Mouse (Mus musculus) adrenal gland, postnatal 14 days (tissue): ENCODE data around the gene Tcerg1l. TPM values are rescaled to one million over a fixed set of nuclear protein-coding genes. Genes with fewer than 3 reads are reported as not detected.
A peak's percentile ranks its signal among the peaks of the same experiment; 100 is the strongest.

Source experiments
- DNase-seq: peaks from one replicate; pipeline ENCODE4 v3.0.0; 2021; ENCODE audit warnings: mixed read lengths
- long read RNA-seq, 2 experiments: library from polyadenylated mRNA; stranded (forward); transcript quantifications; one replicate each; pipeline ENCODE4 v2.0.0; 2021
- total RNA-seq: library from RNA; stranded (reverse); gene quantifications from 2 replicates; pipeline ENCODE4 v1.2.3, GENCODE M21; 2021

Gene Tcerg1l
- total RNA-seq: 0.22 and 0.90 TPM in 2 replicates
- long read RNA-seq, experiment 1: 0 reads
- long read RNA-seq, experiment 2: 0 reads

DNA sequence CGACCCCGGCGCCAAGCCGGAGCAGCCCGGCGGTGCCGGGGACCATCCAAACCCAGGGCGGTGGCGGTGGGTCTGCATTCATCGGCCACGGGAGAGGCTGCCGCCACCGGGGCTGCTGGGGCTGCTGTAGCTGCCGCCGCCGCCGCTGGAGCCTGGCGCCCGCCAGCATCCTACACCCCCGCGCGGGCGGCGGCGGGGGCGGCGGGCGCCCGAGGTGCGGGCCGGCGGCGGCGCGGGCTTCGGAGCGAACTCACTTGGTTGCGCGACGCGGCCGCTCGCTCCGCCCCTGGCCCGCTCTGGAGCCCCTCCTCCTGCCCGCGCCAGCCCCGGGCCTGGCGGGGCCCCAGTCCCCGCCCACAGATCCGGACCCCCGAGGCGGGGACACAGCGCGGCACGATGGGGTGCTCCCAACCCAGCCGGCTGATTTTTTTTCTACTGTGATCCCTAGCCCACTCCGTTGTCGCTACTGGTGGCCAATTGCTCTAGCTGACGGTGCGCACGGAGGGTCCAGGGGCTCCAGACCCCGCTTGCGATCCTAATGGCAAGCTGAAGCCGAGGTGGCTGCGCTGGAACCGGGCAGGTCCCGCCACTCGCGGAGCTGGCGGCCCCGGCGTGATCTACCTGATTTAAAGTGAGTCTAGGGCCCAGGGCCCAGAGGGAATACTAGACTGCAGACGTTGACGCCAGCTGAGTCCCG lies at the start of gene Tcerg1l:
Tcerg1l (minus strand) TSS at position 246 of the 697 bp plus-strand sequence.
- DNase-seq: no peak

DNA sequence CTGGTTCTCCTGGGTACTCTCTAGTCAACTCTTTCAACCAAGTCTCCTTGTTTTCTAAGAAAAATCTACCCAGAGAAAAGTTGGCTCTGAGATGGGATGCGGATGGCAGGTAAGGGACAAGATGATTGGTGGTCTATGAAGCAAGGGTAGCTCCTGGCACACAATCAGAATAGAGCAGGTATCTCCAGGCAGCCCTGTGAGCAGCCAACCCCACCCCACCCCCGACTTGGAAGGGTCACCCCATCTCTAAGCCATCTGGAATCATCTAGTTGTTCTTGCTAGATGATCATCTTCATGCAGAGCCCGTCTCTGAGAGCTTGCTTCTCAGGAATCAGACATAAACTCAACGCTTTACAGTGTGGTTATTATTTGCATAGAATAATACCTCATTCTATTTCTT lies 44.6 kb upstream of the Tcerg1l start:
- no peak for DNase-seq

DNA sequence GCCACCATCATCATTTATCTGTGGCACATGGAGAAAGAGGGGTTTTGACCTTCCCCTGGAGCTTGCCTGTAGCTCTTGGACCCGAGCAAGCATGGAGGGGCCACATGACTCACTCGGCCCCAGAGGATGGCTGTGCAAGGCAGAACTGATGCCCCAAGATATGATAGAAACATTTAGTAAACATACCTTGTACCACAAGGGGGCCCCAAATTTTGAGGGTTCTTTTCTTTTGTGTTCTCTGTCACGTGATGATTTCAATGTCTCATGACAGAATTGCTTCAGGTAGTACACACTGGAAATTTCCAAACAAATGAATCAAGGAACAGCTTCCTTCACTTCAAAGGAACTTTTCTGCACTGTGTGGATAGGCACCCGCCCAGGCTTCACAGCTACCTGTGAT lies 35.0 kb upstream of the Tcerg1l start:
- DNase-seq: no peak

DNA sequence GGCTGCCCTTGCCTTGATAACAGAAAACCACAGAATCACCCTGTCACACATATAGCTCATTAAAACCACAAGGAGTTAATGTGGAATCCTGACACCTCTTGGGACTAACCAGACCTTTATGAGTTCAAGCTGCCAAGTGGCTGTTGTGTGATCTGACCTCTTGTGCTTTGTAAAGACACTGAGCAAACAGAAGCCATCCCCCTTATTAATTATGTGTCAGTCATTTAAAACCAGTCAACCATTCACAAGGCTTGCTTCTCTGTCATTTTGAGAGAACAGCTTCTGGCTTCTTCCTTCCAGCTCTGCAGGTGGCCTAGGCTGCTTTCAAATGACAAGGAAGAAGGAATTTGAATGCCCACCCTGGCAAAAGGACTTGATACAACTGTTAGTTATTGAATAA lies 33.9 kb upstream of the Tcerg1l start:
- no peak for DNase-seq

DNA sequence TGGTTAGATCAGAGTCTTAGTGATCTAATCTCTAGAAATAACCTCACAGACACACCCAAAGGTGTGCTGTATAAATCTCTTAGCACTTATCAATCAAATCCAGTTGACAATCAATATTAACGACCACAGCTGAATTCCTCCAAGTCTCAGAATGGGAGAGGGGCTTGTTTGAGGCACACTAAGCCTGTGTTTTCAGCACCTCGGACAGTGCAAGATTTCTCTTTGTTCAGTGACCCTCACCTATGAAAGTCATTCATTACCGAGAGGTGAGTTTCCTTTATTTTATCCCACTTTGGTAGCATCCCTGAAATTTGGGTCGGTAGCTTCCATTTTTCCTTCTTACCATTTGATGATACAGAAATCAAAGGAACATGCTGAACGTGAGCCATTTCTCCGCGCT lies 32.4 kb upstream of the Tcerg1l start:
- DNase-seq: no peak

DNA sequence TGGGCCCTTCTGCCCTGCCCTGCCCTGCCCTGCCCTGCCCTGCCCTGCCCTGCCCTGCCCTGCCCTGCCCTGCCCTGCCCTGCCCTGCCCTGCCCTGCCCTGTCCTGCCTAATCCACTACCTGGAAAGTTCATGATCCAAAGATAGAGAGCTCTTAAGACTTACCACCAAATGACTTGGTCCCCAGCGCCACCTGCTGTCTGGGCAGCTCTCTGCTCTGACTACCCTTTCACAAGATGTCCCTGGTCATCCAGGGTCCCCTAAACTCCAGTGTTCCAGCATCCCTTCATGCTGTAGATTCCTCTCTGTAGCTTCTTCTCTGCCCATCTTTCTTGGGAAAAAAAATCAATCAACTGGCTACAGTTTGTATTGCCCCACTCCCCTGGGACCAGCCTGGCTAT lies 31.3 kb upstream of the Tcerg1l start:
- peak; percentile 51 for DNase-seq

DNA sequence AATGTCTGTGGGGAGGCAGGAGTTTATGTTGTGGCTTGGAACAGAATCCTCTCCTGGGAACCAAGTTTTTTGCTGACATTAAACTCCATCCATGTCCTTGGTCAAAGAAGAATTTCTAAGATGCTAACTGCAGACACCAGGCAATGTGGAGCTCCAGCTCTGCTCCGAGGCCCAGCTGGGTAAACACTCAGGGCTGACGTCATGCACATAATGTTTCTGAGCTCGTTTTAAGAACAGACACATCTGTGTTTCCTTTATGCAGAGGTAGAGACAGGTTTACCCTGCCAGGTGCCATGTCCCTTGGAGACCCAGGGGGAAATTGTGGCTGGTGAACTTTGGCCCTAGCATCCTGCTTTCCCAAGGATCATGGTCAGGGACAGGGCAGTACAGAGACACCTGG lies 29.9 kb upstream of the Tcerg1l start:
- no peak for DNase-seq

DNA sequence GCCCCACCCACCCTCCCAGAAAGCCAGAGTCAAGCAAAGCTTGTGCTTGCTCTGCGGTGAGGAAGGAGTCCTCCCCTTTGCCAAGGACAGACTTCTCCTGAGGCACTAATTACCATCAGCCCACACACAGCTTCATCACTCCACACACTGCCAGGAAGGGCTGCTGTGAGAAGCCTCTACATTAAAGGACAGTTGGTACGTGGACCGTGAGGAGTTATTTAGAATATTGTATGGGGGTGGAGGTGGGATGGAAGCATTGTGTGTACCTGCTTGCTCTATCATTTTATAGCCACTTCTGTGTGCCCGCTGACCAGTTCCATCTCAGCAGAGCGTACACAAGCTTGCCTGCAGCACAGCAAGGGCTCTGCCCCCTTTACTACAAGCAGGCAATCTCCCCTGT lies 16.0 kb upstream of the Tcerg1l start:
- DNase-seq: no peak

DNA sequence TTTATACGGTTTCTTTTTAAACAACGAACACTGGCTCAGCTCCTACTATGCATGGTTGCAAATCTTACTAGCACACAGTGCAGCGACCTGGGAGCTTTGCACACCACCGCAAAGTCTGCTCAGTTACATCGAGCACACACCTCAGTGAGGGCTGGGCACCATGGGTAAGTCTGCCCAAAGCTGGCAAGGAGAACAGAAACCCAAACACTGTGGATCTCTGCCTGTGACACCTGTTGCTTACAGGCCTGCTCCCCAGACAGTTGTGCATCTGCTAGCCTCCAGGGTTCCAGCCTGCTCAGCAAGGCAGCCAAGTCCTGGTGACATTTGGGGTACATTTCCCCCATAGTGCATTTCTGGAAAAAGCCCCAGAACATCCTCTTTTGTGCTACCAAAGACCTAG lies 4.1 kb upstream of the Tcerg1l start:
- DNase-seq: no peak

DNA sequence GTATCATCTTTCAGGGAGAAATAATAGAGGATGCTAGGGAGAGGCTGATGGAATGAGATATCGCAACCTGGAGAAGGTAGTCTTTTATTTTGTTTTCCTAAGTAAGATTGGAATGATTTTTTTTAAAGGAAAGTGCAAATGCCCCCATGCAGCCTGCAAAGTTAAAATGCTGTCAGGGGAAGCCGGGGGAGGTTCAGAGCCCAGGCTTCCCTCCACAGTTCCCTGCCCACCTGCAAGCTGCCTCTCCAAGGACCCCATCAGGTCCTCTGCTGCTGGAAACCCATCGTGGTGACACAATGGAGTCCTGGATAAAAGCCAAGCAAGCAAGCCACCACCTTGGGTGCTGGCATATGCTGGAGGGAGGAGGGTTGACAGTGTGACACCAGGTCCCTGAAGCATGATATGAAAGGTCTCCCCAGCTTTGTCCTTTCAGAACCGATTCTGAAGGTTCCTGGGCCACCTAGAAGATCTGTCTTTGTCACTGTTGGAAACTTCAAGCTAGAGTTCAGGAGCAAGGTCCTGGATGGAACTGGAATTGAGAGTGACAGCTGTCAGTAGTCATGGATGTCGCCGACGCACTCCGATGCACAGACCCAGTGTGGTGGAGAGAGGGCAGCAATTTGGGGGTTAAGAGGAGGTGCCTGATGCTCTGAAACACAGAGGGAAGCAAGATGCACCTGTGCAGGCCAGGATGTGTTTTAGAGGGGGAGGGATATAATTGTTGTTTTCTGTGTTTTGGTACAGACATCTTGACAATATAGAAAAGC lies 3.2 kb upstream of the Tcerg1l start:
- no peak for DNase-seq

DNA sequence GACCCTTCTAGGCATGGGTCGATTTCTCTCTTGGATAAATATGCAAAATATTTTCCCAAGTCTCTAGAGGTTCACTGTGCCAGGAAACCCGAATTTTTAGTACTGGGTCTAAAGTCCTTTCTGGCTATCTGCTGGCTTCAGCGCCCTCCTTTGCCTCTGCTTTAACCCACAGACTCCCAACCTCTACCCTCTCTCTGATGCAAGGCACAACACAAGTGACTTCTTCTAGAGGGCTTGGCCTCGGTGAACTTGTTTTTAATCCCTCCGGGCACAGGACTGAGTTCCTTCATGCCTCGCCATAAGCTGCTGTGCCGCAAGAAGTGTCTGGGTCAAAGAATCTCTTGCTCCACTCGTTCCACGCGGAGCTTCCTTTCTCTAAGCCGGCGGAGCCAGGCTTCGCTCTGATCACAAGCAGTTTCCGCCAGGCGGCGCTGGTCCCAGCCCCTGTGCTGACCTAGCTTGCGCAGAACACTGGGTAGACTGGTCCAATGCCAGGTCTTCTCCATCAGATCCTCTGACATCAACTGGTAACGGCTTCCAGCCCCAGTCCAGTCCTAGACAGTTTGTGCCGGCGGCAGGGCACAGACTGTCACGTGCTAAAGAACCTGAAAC lies 758 bp upstream of the Tcerg1l start:
- DNase-seq: peak; percentile 67

DNA sequence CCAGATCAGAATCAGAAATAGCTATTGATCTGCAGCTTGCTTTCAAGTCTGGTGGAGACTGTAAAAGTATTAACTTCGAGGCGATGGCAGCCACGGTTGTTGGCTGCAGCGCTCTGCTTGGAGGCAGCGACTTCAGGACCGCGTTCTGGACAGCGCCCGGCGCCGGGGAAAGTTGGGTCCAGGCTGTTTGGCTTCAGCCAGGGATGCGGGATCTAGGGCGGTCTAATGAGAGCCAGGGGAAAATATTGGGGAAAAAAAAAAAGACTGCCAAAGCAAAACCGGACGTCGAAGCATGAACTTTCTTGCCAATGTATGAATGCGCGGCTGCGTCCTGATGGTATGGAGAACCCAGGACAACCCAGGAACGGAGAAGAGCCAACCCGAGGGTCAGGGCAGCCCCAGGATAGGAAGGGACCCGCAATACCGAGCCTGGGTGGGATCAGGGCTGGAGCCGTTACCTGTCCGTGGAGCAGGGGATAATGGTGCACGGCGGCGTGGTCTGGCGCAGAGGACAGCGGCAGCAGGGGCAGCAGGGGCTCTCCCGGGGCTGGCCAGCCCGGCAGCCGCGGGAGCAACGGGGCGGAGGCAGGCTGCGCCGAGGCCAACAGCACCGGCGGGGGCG lies 556 bp downstream of the Tcerg1l start:
- peak; percentile 78 for DNase-seq

DNA sequence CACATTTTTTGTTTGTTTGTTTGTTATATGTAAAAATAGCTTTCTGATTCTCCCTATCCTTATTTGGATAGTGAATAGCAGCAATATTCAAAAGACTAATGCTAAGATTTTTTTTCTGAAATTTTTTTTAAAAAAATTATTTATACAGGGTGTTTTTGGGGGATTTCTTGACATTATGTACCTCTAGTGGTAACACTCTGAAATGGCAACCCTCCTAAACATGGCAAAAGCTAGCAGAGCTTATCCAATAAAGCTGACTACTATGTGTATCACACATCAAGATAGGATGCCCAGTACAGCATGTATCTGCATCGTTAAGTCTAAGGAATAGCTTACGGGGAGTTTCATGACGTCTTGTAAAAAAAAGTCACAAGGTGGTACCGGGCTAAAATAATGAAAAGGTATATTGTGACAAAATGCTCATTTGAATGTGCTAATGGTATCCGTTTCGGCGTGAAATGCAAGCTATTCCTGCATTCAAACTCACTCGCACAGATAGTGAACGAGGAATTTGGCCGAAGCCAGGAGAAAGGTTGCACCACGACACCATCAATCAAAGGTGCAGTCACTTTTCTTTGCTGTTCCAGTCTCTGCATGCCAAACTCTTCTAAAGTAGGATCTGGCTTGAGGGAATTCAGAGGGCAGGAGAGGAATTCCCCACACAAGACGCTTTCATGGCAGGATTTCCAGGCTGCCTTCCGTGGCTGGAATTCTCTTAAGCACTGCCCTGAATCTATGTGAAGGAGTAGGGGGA lies 1.2 kb downstream of the Tcerg1l start:
- DNase-seq: no peak

DNA sequence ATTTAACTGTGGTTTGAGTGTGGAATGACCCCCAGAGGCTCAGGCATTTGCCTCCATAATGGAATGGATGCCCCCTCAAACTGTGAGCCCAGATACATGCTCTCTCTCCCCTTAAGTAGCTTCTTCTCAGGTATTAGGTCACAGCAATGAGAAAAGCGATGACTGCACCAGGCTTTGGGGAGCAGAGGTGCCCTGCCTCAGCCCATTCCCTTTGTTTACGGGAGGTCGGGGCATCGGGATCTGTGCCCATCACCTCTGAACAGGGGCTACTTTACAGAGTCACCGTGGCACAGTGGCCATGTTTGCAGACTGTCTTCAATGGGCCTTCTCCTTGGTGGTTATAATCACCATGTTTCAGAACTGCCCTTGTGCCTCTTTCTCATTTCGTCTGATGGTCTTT lies 7.6 kb downstream of the Tcerg1l start:
- no peak for DNase-seq

DNA sequence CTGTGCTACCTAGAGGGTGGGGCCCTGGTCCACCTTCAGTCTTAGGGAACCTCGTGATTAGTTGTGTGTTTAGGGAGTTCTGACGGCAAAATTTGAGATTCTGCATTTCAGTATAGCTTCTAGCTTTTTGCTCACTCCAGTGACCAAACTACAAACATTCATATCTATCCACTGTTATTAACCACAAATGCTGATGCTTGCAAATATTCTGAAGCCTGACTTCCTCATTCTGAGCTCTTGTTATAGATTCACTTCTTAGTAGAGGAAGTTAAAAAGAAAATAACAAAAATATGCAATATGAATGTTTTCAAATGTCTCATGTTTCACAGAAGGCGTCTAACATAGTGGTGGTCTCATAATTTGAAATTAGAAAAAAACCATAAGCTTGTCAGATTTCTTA lies 8.5 kb downstream of the Tcerg1l start:
- no peak for DNase-seq

DNA sequence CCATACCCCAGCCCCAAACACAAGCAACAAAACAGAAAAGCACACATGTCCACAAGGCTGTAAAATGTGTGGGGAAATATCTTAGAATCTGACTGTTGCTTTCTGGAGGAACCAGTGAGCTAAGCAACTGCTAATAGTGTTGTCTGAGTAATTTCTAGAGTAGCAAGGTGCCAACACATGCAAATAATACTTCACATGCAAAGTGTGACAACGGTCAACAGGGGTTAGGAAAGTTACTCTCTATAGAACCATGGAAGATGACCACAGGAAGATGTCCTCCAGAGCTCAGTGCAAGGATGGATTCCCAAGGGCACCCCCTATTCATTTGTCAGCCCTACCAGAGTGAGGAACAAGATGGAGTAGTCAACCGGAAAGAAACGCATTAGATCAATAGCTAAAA lies 18.3 kb downstream of the Tcerg1l start:
- DNase-seq: no peak

DNA sequence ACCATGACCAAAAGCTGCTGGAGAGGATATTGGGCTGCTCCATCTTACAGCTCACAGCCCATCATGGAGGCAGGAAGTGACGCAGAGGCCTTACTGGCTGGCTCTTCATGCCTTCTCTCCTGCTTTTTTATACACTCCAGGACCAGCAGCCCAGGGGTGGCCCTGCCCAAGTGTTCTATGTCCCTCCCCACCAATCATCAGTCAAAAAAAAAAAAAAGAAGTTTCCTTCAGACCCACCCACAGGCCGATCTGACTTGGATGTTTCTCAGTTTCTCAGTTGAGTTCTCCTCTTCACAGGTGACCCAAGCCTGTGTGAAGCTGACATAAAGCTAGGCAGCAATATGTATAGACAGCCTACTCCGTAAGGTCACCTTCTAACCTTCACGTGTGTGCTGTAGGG lies 19.0 kb downstream of the Tcerg1l start:
- DNase-seq: no peak

DNA sequence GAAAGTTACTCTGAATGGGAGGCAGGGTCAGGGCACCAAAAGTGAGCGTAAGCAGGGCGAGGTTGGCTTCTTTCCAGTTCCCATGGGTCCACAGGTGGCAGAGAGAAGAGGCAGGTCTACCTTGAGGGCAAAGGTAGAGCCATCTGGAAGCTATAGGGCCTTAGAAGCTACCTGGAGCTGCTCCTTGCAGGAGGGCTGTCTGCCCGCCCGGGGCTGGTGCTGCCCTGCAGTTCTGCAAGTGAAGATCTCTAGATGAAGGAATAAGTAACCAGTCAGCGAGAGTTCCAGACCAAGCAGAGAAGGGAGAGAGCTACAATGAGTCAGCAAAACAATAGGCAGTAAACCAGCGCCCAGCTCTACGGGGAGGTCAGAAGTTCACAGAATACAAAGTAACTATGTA lies 22.0 kb downstream of the Tcerg1l start:
- DNase-seq: no peak

DNA sequence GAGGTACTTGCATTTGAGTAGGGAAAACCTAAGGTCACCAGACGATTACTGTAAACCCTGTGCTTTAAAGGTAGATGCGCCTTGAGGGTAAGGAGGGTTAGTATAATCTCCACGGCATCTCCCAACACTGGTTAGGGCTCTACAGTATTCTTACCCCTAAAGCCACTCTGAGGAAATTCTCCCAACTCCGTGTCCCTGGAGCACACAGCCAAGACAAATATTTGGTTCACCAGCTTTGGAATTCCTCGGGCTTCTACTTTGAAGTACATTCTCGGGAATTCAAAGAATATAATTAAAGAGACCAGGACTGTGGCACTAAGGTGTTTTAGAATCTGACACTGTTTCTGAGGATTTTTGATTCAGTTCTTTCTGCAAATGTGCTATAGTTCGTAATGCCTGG lies 23.2 kb downstream of the Tcerg1l start:
- DNase-seq: no peak

DNA sequence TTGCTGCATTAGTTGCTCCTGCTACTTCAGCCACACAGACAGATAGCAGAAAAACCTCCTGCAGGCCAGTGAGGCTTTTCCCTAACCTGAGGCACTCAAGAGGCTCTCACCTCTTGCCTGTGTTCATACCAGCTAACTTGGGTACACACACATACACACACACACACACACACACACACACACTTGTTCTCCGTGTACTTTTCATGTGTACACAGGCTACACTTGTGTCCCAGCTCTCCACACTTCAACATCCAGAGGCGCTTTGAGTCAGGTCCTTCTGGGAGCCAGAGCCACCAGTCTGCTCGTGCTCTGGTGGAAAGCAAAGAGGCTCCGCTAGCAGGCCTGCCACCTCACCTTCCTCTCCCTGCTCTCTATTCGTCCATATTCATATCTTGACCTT lies 24.0 kb downstream of the Tcerg1l start:
- DNase-seq: no peak

DNA sequence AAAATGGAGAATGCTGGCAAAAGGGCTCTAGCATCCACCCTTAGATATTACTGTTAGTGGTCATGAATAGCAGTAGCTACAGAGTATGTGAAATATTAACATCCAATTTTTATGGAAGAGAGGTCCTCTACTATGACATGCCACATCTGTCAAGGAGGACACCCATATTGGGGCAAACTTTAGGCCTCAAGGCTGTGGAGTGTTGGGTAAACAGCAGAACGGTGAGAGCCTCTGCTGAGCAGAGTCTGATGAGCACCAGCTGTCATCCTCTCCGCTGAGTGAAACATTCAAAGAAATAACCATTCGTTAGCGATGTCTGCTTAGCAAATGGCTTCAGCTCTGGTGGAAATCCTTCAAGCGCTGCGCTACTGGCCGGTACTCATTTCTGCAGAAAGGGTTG lies 30.0 kb downstream of the Tcerg1l start:
- DNase-seq: no peak

DNA sequence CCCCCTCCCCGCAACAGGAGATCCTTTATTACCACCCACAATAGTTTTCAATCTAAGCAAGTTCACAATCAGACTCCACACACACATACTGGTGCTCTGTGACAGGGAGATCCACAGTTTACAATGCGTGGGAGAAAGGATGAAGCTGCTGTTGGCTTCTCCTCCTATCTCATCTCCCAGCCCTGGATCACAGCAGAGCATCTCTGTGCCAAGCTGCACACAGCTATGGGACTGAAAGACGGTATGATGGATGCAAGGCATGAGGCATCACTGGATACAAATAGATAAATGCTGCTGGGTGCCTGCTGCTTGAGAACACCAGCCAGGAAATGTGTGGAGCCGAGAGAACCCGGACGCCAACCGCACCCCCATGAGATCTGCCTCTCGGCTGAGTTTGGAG lies 32.0 kb downstream of the Tcerg1l start:
- DNase-seq: no peak
